Mouse (Mus musculus) liver, embryonic 14.5 days (tissue): ENCODE measurements at regions not wholly inside any gene's neighbourhood (a gene's known extent, or its start where the extent isn't known, plus 50 kb on each side); places are given as distances from the start of the nearest gene placed in this dataset.

ENCODE experiments used
- CTCF ChIP-seq: IDR thresholded peaks from 2 replicates; pipeline ENCODE4 v1.5.1; 2016; ENCODE audit warnings: antibody characterized with exemption, low read depth, control low read depth
- EP300 ChIP-seq: IDR thresholded peaks from 2 replicates; pipeline ENCODE4 v1.6.1; 2016; ENCODE audit warnings: antibody characterized with exemption, low read depth

DNA sequence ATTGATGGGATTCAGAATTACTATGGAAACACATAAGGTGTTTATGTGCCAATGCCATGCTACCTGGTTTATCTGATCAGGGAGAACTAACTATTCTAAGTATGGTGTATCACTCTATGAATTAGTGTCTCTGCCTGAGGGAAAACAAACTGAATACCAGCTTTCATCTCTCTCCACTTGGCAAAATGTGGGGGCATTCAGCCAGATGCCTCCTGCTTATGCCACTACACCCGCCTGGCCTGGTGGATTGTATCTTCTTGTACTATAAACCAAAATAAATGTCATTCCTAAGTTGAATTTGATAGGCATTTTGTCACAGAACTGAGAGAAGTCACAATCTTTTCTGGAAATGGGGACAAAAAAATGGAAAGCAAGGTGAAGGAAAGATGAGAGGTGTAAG, 450.6 kb downstream of the Nuf2 start:
- TF ChIP-seq CTCF: no peak
- no peak for TF ChIP-seq EP300
